Mouse (Mus musculus) layer of hippocampus, postnatal 14 days (tissue): ENCODE results near the gene Ppp1r12a. TPM values are rescaled to one million over a fixed set of nuclear protein-coding genes. Genes with fewer than 3 reads are reported as not detected.

Experiments
- DNase-seq, 2 experiments: peaks; one replicate each; pipeline ENCODE4 v3.0.0; 2021 to 2022; ENCODE audit warnings: low spot score in 2 of 2, mixed read lengths in 1 of 2
- long read RNA-seq, 2 experiments: library from polyadenylated mRNA; stranded (forward); transcript quantifications; one replicate each; pipeline ENCODE4 v2.0.0; 2021
- total RNA-seq, 2 experiments: library from RNA; stranded (reverse); gene quantifications; 2 replicates each; pipeline ENCODE4 v1.2.3; 2021

Ppp1r12a gene
- 100 to 1,000 TPM; 112 TPM for total RNA-seq
- long read RNA-seq, experiment 1, partial matches to known transcripts, result 4 of 13 reads
- long read RNA-seq, experiment 1, other reads (novel, unspliced or antisense), result 9 of 13 reads
- long read RNA-seq, experiment 2, partial matches to known transcripts, result 5 of 15 reads
- long read RNA-seq, experiment 2, other reads (novel, unspliced or antisense), result 10 of 15 reads

- peak; percentile 94 to 95 for DNase-seq
These were observed at the start of gene Ppp1r12a for GRCm38 (mm10) chr10:108161261-108162256. Ppp1r12a (plus strand) TSS chr10:108162193.

- DNase-seq, result no peak
These were observed 48.4 kb upstream of the Ppp1r12a start for GRCm38 (mm10) chr10:108113361-108114237.

DNA sequence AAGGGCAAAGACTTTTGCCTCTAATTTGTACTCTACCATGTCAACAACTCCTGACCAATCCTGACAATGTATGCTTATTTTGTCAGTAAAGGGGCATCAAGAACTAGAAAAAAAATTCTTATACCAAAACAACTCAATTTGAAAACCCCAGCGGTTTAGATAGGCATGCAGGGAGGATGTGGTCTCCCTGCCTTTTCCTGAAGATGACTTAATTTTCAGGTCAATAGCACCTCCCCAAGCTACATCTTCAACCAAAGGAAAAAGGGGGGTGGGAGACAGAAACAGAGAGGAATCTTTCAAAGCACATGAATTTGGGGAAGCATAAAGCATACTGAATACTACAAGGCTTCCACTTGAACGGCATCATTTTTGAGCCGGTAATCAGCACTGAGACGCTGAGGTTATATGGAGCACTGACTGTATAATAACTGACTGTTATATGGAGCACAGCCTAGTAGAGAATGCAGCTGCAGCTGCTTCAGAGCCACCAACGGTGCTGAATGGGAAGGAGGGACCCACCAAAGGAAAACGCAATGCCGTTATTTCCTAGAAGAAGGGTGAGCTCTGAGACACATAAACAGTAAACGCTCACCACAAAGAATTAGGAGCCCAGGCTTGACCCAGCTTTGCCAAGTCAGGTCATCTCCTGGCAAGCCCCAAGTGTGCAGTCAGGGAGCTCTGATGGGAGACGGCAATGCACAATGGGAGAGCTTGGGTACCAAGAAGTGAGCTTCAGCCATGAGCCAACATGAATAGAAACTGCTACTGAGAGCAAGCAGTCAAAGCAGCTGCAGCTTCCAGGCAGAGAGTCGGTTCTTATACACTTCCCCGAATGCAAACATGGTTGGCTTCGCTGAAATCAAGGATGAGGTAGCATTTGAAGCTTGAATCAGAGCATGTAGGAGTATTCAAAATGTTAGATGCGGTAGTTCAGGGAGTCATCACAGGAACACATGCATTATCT, 43.5 kb upstream of the Ppp1r12a start:
- peak in 1 of 2 experiments; percentile 6 for DNase-seq

- no peak for DNase-seq
These were observed 42.6 kb upstream of the Ppp1r12a start for GRCm38 (mm10) chr10:108119416-108119815.

- DNase-seq, result no peak
These were observed 36.9 kb upstream of the Ppp1r12a start for GRCm38 (mm10) chr10:108124934-108125599.

DNA sequence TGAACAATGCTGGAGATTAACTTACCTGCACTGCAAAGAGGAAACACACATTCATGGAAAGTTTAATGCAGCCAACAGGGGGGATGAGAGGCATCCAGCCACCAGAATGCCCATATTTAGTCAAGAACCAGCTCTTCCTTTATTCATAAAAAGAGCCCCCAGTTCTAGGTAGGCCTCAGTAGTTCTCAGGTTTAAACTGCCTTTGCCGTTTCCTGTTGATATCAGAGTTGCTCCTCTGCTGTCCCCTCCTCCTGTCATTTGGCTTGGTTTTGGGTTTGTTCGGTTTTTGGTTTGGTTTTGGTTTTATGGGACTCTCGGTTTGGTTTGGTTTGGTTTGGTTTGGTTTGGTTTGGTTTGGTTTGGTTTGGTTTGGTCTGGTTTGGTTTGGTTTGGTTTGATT, 32.8 kb upstream of the Ppp1r12a start:
- no peak for DNase-seq

GRCm38 (mm10) chr10:108131858-108132257, 30.1 kb upstream of the Ppp1r12a start:
- DNase-seq, result no peak

DNA sequence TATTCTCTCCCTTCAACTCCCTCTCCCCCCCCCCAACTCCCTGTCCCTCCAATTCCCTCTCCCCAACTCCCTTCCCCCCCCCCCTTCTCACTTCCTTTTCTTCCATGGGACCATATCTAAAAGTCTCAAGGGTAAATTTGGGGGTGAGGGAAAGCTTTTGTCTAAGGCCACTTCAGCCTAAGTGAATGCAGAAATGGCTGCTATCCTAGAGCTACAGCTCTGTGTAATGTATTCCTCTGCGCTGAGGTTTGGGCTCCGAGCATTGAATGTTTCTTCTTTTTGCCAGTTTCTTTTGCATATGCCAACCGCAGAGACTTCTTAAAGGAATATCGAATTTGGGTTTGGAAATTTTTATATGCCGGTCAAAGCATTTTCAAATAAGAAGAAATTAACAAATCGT, 28.7 kb upstream of the Ppp1r12a start:
- no peak for DNase-seq

GRCm38 (mm10) chr10:108133745-108134144, 28.2 kb upstream of the Ppp1r12a start:
- peak; percentile 10 to 31 for DNase-seq

GRCm38 (mm10) chr10:108138347-108138746, 23.6 kb upstream of the Ppp1r12a start:
- no peak for DNase-seq

- DNase-seq, result no peak
These were observed 22.2 kb upstream of the Ppp1r12a start for GRCm38 (mm10) chr10:108139788-108140187.

DNA sequence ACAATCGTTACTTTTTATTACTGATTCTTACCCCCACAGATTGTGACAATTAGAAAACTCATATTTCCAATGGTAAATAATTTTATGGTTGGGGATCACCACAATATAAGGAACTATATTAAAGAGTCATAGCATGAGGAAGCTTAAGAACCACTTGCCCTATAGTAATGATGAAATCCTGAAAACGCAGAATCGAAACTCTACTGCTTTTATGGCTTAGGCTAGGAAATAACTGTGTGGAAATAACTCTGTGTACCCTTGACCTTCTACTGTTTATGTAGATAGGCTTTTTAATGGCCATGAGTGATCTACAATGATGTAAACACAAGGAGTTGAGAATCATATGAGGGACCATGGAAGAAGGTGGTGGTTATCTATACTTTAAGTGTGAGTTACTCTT, 21.3 kb upstream of the Ppp1r12a start:
- no peak for DNase-seq

DNA sequence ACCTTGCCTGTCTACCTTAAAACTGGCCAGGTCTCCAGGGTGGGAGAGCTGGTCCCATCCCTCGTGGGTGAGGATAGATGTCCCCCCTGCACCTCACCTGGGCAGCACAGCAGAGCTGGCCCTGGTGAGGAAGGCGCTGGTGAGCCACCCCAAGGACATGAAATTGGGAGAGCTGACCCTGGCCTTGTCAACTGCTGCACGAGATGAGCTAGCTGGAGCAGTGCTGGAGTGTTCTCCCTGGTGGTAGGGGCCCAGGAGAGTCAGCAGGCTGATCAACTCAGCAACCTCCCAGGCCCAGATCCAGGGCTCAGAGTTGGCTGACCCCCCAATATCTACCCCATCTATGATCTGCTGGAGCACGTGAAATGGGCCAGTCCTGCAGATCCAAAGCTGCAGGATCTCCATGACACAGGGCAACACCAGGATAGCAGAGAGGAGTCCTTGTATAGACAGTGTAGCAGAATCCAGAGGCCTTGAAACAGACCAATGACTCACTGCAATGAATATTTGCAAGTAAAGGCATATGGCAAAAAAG, 17.9 kb upstream of the Ppp1r12a start:
- no peak for DNase-seq

GRCm38 (mm10) chr10:108145701-108146100, 16.3 kb upstream of the Ppp1r12a start:
- DNase-seq, result no peak

- DNase-seq, result no peak
These were observed 15.0 kb upstream of the Ppp1r12a start for GRCm38 (mm10) chr10:108147031-108147430.

- no peak for DNase-seq
These were observed 8.7 kb upstream of the Ppp1r12a start for GRCm38 (mm10) chr10:108153301-108153700.

GRCm38 (mm10) chr10:108155042-108155686, 6.8 kb upstream of the Ppp1r12a start:
- DNase-seq, result peak in 1 of 2 experiments; percentile 27

GRCm38 (mm10) chr10:108155687-108156067, 6.3 kb upstream of the Ppp1r12a start:
- DNase-seq, result no peak

DNA sequence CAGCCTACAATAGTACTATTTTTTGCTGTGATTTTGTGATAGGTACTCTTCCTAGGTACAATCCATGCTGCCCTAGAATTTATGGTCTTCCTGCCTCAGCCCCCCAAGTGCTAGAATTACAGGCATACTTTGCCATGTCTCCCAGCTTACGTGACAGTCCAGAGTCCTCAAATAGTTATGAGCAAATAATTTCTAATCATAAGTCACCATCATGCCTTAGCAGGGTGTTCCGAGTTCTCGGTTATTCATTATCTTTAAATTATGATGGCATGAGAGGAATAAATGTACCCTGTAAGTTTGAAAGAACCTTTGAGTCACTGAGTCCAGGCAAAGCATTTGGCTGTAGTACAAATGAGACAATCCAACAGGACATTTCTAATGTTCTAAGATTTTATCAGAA, 5.9 kb upstream of the Ppp1r12a start:
- no peak for DNase-seq
